Mouse (Mus musculus) lung, embryonic 14.5 days (tissue): ENCODE results near the gene Etv6. TPM values are rescaled to one million over a fixed set of nuclear protein-coding genes. Genes with fewer than 3 reads are reported as not detected.

Source experiments
- ATAC-seq: fragments of 200-750 bp; cut with Nextera tagmentation; 2 replicates; pipeline ENCODE4 v1.8.0; 2017; ENCODE audit warnings: mild to moderate bottlenecking, moderate TSS enrichment, moderate library complexity; ENCODE audit not compliant: insufficient read depth
- DNase-seq: peaks from one replicate; pipeline ENCODE4 v3.0.0-alpha.2; 2015
- H3K27ac ChIP-seq: fragments of 300-500 bp; sonication (generic); 2 replicates; pipeline ENCODE4 v1.5.1; 2014; ENCODE audit warnings: low read depth, mild to moderate bottlenecking, moderate library complexity
- H3K27me3 ChIP-seq: fragments of 300-500 bp; sonication (generic); 2 replicates; pipeline ENCODE4 v1.6.1; 2014; ENCODE audit warnings: low read length, control low read depth; ENCODE audit not compliant: insufficient read depth
- H3K36me3 ChIP-seq: fragments of 300-500 bp; sonication (generic); 2 replicates; pipeline ENCODE4 v1.6.1; 2014; ENCODE audit warnings: control low read depth; ENCODE audit not compliant: insufficient read depth
- H3K4me1 ChIP-seq: fragments of 300-500 bp; sonication (generic); 2 replicates; pipeline ENCODE4 v1.6.1; 2014; ENCODE audit warnings: antibody characterized with exemption, control low read depth; ENCODE audit not compliant: insufficient read depth
- H3K4me2 ChIP-seq: fragments of 300-500 bp; sonication (generic); 2 replicates; pipeline ENCODE4 v1.6.1; 2014; ENCODE audit warnings: mild to moderate bottlenecking
- H3K4me3 ChIP-seq: fragments of 300-500 bp; sonication (generic); 2 replicates; pipeline ENCODE4 v1.5.1; 2014; ENCODE audit warnings: low read depth, low read length
- H3K9ac ChIP-seq: fragments of 300-500 bp; sonication (generic); 2 replicates; pipeline ENCODE4 v1.6.1; 2014
- H3K9me3 ChIP-seq: fragments of 300-500 bp; sonication (generic); 2 replicates; pipeline ENCODE4 v1.6.1; 2016; ENCODE audit warnings: low read depth, low read length, control low read depth
- CTCF ChIP-seq: IDR thresholded peaks from 2 replicates; pipeline ENCODE4 v1.5.1; 2016; ENCODE audit warnings: antibody characterized with exemption, low read depth
- WGBS: fragments of 180-500 bp; shearing (Covaris S2); extraction: QIAGEN DNeasy Blood & Tissue Kit; methylation state at CpG from one replicate; pipeline ENCODE4 v1.1.7; 2014; 5-methylcytosine and 5-hydroxymethylcytosine counted together
- polyA plus RNA-seq: library from polyadenylated mRNA; unstranded; fragments of >200 nt; fragmentation: Nextera tagmentation; extraction: Ambion mirVana; gene quantifications from 2 replicates; pipeline ENCODE4 v1.2.1, GENCODE M21; 2014

Etv6 gene
- polyA plus RNA-seq, 1 experiment from 2014 or later, result 21.4 TPM

GRCm38 (mm10) chr6:134109675-134110074, 74.2 kb downstream of the Etv6 start:
- no peak for TF ChIP-seq CTCF
- peaks cover 18% of the 10 kb centered on the region for H3K4me1 ChIP-seq
- 96% methylated on average over 1 of the region's 1 CpGs for WGBS

DNA sequence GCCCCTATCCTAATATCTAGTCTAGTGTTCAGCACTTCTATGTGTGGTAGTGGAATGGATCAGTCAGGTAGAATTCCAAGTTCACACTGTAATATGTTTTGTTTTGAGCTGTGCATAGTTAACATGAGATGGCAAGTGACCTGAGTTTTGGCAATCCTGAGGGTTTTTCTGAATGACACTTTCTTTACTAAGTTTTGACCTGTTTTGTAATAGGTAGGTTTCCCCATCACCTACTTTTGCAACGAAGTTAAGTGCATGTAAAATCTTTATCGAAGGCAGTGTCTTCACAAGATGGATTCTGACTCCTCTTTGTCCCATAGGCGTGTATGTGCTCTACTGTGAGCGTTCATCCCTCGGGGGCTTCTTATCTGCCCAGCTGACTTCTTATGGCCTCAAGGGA, 74.7 kb downstream of the Etv6 start:
- no peak overlapping the region for H3K9ac ChIP-seq
- H3K4me3 ChIP-seq, result no peak overlapping the region
- no peak overlapping the region for H3K4me2 ChIP-seq
- H3K4me1 ChIP-seq, result peaks cover 13% of the 10 kb centered on the region
- 90% methylated on average over 5 of the region's 5 CpGs for WGBS
- H3K27me3 ChIP-seq, result no peaks in the 10 kb centered on the region
- H3K9me3 ChIP-seq, result no peaks in the 10 kb centered on the region
- no peak for DNase-seq
- TF ChIP-seq CTCF, result no peak
- no peak overlapping the region for H3K27ac ChIP-seq
- peaks cover 1% of the 10 kb centered on the region; the same call in 1 of the 2 replicates for H3K36me3 ChIP-seq
- ATAC-seq, result no peak

More at GRCm38 (mm10) chr6:134109675-134110074, 74.2 kb downstream of the Etv6 start:
- H3K4me2 ChIP-seq, result no peak overlapping the region
- no peak overlapping the region for H3K27ac ChIP-seq
- ATAC-seq (no peak), DNase-seq (no peak)
- H3K36me3 ChIP-seq, result no peaks in the 10 kb centered on the region
- H3K27me3 ChIP-seq, result no peaks in the 10 kb centered on the region
- H3K9ac ChIP-seq, result no peak overlapping the region
- H3K4me3 ChIP-seq, result no peak overlapping the region
- H3K9me3 ChIP-seq, result no peaks in the 10 kb centered on the region

GRCm38 (mm10) chr6:134111599-134111998, 76.1 kb downstream of the Etv6 start:
- Histone ChIP-seq H3K9me3 (no peaks in the 10 kb centered on the region), H3K27me3 (no peaks in the 10 kb centered on the region), H3K9ac (no peak overlapping the region), H3K4me3 (no peak overlapping the region), H3K4me2 (no peak overlapping the region), H3K36me3 (peaks cover 7% of the 10 kb centered on the region; the same call in 1 of the 2 replicates), H3K4me1 (0 out of 2 replicates have a peak, but pooled peaks cover 3% of the 10 kb centered on the region), H3K27ac (no peak overlapping the region)
- TF ChIP-seq CTCF, result no peak
- 58% methylated on average over 8 of the region's 8 CpGs for WGBS
- ATAC-seq, result no peak
- DNase-seq, result no peak

DNA sequence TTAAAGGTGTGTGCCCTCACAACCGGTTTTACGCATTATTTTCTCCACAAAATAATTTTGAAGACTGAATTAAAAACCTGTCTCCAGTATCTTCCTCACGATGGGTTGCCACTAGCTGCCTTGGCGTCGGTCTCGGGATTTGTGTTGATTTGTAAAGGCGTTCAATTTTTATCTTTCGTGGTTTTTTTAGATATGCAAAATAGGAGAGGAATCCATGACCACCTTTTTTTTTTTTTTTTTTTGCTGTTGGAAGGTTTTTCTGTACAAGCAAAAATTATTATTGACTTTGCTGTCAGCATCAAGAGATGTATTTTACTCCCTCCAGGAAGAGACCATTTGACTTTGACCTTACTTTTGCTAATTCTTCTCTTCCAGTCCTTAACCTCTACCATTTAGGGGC, 77.3 kb downstream of the Etv6 start:
- Histone ChIP-seq H3K27ac (peak overlapping the region; percentile 65; the same call in 1 of the 2 replicates), H3K4me2 (no peak overlapping the region), H3K4me3 (no peak overlapping the region), H3K9ac (no peak overlapping the region), H3K4me1 (no peaks in the 10 kb centered on the region), H3K27me3 (no peaks in the 10 kb centered on the region), H3K9me3 (no peaks in the 10 kb centered on the region), H3K36me3 (peaks cover 7% of the 10 kb centered on the region; the same call in 1 of the 2 replicates)
- 85% methylated on average over 8 of the region's 8 CpGs for WGBS
- DNase-seq, result no peak
- no peak for ATAC-seq
- TF ChIP-seq CTCF, result no peak

- Histone ChIP-seq H3K27me3 (no peaks in the 10 kb centered on the region), H3K4me2 (no peak overlapping the region), H3K4me3 (no peak overlapping the region), H3K9ac (no peak overlapping the region), H3K4me1 (no peaks in the 10 kb centered on the region), H3K27ac (peak overlapping the region; percentile 65; the same call in 1 of the 2 replicates), H3K9me3 (no peaks in the 10 kb centered on the region), H3K36me3 (peaks cover 7% of the 10 kb centered on the region; the same call in 1 of the 2 replicates)
- peak; percentile 65 for DNase-seq
- peak; percentile 71 for ATAC-seq
- TF ChIP-seq CTCF, result no peak
- 50% methylated on average over 2 of the region's 2 CpGs for WGBS
Observed at GRCm38 (mm10) chr6:134113168-134113567, 77.7 kb downstream of the Etv6 start.

DNA sequence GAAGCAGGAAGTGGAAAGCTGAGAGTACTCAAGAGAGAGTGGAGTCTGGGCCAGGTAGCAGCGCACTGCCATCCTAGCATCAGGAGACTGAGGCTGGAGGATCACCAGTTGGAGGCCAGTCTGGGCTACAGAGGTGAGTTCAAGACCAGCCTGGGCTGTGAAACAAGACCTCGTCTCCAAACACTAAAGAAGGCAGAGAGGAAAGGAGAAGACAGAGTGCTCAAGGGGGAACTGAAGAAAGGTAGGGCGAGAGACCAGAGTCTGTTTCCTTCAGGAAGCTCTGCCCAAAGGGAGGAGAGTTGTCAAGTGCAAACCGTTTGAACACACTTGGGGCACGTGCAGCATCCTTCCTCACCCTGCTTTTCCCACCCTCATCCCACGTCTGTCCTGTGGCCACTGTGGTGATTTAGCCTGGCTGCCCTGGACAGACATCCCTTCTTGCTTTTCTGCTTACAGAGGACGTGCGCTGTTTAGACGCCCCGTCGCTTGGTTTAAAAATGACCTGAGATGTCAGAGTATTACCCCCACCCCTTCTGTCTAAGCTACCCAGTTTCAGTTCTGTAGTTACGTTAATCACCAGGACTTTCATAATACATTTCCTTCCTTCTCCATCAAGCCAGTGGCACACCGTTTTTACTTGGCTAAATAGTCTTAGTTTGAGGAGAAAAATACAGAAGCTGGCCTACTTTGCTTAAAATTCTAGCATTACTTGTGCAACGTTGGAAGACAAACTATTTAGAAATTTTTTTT, 79.9 kb downstream of the Etv6 start:
- WGBS, result 59% methylated on average over 14 of the region's 14 CpGs
- Histone ChIP-seq H3K9ac (no peak overlapping the region), H3K4me3 (no peak overlapping the region), H3K27ac (no peak overlapping the region), H3K36me3 (peaks cover 7% of the 10 kb centered on the region; the same call in 1 of the 2 replicates), H3K9me3 (no peaks in the 10 kb centered on the region), H3K4me2 (no peak overlapping the region), H3K4me1 (peaks cover 6% of the 10 kb centered on the region; the same call in 1 of the 2 replicates), H3K27me3 (no peaks in the 10 kb centered on the region)
- no peak for ATAC-seq
- no peak for TF ChIP-seq CTCF
- DNase-seq, result no peak

GRCm38 (mm10) chr6:134117380-134117938, 82.0 kb downstream of the Etv6 start:
- no peak for TF ChIP-seq CTCF
- 62% methylated on average over 13 of the region's 13 CpGs for WGBS
- no peak overlapping the region for H3K27ac ChIP-seq
- H3K4me2 ChIP-seq, result no peak overlapping the region
- ATAC-seq, result no peak
- H3K4me1 ChIP-seq, result peaks cover 6% of the 10 kb centered on the region; the same call in 1 of the 2 replicates
- no peak overlapping the region for H3K9ac ChIP-seq
- H3K27me3 ChIP-seq, result no peaks in the 10 kb centered on the region
- no peaks in the 10 kb centered on the region for H3K9me3 ChIP-seq
- H3K36me3 ChIP-seq, result peaks cover 7% of the 10 kb centered on the region; the same call in 1 of the 2 replicates
- no peak overlapping the region for H3K4me3 ChIP-seq
- DNase-seq, result no peak
